Mouse (Mus musculus): Measurements from ENCODE around the gene Med22.
"Not testable (repeated sequence)": the region's sequence is repeated elsewhere in the genome, so short reads cannot be mapped to it uniquely, and the experiment has no call there.

The Med22 gene

DNA sequence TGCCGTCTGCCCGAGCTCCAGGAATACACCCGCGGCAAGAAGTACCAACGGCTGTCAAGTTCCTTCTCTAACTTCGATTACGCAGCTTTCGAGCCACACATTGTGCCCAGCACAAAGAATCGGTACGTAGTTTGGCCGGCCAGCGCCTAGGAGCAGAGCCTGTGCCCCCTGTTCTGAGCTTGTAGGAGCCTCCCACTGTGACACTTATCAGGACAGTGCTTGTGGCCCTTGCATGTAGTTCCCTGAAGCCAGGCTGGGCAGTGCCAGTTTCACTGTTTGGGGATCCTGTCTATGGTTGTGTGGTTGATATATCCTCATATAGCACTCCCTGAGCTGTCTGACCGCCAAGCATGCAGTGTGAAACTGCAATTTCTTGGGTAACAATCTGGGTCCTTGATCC is 6.3 kb upstream of the Med22 start:
- no peak for DNase-seq (ENCODE audit: low spot score in 2 of 2)

DNA sequence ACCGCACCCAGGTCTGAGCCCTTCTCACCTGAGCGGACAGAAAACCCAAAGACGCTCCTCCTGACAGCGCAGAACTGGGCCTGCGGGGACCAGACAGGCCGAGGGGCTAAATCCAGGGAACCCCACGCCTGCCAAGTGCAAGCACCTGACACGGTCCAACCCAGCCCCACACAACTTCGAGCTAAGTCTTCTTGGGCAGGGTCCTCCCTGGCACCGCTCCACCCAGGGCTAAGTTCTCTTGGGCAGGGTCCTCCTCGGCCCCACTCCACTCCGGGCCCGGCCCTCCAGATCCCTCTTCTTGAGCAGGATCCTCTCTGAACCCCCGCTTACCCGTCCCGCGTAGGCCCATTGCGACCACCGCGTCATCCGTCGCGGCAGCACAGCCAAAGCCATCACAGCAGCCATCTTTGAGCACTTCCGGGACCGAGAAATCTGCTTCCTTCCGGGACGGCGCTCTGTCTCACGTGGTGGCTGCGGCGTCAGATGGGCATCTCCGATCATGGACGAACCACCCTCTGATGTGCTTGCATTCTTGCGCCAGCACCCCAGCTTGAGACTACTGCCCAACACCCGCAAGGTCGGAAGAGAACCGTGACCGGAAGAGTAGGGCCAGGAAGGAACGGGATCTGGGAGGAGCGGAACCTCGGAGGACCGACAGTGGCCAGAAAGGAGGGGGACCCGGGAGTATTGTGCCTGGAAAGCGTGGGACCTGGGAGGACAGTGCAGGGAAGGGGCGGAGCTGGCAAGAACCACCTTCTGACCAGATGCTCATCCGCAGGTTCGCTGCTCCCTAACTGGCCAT is 5.7 kb upstream of the Med22 start, which contains the start of the genes Surf2 and Surf1:
Gene Surf2, plus strand, starts transcription at position 441 of the 802 bp plus-strand sequence.
Gene Surf1, minus strand, starts transcription at position 604 of the 802 bp plus-strand sequence.
- peak; percentile 88 to 89 for DNase-seq (ENCODE audit: low spot score in 2 of 2)

DNA sequence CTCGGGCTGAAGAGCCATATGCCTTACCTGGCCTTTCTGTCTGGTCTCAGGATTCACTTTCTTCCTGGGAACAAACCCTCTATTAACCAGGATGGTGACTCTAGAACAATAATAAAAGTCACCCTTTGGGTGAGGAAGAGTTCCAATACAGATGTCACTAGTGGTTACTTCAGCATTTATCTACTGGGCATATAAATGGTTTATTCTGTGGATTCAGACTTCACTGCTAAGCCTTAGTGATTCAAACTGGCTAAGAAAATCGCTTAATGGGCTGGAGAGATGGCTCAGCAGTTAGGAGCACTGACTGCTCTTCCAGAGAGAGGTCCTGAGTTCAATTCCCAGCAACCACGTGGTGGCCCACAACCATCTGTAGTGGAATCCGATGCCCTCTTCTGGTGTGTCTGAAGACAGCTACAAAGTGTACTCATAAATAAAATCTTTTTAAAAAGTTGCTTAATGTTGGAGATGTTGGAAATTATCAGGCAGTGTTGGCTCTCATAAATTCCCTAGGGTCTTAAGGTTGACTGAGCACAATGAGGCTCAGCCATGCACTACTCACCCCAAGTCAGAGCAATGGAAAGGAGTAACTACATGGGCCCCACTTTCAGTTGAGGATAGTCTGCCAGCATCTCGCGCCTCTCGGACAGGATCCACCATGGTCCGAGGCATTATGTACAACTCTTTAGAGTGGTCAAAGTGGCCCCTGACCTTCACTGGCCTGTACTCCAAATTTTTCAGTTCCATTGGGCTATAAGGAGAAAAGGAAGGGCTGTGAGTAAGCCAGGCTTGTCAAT is 3.9 kb upstream of the Med22 start:
- no peak for DNase-seq (ENCODE audit: low spot score in 2 of 2)

DNA sequence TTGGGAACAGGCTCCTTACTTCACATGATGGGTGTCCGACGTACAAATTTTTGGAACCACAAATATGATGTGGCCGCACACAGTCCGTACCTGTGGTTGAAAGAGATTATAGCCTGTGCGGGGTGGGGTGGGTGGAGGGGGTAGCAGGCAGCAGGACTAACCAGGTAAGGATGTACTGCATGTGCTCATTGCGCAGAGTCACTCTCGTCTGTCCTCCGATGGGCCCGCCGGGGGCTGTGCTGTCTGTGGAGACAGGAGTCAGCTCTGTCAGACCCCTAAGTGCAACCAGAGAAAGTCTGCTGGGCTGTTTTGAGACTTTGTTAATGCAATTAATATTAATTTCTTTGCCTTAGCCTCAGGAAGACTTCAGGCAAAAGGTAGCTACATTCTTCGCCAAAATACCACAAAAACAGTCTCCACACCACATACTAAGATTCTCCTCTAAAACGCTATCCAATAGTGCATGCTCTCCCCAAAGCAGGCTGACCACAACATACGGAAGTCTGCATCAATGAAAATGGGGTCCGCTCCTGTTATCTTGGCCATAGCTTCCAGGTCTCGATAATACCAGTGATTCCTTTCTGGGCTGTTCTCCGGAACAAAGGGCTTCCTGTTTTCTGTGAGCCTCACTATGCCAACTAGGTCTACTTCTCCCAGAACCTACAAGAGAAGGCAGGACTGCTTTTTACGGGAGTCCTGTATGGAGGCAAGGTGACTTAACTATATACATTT is 3.1 kb upstream of the Med22 start:
- no peak for DNase-seq (ENCODE audit: low spot score in 2 of 2)

DNA sequence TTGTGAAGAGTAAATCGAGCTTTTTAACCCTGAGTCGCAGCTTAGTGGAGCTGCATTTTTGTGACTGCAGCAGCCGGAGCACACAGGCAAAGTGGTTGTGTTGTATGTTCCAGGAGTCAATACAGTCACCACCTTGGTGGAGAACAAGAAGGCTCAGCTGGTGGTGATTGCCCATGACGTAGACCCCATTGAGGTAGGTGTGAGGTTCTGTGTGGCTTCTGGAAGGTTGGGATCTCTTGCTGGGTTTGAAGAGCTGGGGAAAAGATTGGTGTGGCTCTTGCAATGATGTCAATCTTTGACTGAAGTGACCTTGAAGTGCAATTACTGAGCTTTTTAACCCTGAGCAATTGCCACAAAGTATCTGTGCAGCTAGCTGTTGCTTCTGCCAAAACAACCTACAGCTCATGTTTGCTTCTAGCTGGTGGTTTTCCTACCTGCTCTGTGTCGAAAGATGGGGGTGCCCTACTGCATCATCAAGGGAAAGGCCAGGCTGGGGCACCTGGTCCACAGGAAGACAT is 1.8 kb upstream of the Med22 start:
- no peak for DNase-seq (ENCODE audit: low spot score in 2 of 2)

DNA sequence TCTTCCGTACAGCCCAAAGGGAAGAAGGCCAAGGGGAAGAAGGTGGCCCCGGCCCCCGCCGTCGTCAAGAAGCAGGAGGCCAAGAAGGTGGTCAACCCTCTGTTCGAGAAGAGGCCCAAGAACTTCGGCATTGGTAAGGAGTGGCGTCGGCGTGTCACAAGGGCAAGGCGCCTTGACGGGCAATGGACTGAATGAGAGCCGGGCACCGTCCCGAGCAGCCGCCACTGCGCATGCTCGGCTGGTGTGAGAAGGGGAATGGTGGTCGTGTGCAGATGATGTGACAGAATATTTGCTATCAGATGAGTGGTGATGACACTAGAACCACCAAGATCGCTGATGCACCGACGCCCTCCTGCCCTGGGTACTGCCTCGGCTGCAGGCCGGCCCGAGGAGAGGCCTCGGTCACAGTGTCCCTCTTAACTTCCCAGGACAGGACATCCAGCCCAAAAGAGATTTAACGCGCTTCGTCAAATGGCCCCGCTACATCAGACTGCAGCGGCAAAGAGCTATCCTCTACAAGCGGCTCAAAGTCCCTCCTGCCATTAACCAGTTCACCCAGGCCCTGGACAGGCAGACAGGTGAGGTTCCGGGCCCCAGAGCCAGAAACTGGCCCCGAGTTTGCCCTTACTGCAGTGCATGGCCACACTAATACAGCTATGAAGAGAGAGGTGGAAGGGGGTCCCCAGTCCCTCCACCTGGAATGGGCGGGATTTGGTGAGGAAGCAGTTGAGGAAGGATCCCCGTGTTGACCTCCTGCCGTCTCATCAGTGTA is 703 bp upstream of the Med22 start:
- DNase-seq (ENCODE audit: low spot score in 2 of 2), result peak in 1 of 2 experiments; percentile 67

DNA sequence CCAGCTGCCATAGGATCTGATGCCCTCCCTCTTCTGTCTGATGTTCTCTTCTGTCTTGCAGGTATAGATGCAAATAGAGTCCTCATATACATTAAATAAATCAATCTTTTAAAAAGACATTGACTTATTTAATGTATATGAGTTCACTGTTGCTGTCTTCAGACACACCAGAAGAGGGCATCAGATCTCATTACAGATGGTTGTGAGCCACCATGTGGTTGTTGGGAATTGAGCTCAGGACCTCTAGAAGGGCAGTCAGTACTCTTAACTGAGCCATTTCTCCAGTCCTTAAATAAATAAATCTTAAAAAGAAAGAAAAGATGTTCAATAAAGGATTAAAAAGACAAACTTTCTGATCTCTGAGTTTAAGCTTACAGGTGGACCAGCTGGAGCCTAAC is 1.1 kb downstream of the Med22 start:
- DNase-seq (ENCODE audit: low spot score in 2 of 2), result no peak

DNA sequence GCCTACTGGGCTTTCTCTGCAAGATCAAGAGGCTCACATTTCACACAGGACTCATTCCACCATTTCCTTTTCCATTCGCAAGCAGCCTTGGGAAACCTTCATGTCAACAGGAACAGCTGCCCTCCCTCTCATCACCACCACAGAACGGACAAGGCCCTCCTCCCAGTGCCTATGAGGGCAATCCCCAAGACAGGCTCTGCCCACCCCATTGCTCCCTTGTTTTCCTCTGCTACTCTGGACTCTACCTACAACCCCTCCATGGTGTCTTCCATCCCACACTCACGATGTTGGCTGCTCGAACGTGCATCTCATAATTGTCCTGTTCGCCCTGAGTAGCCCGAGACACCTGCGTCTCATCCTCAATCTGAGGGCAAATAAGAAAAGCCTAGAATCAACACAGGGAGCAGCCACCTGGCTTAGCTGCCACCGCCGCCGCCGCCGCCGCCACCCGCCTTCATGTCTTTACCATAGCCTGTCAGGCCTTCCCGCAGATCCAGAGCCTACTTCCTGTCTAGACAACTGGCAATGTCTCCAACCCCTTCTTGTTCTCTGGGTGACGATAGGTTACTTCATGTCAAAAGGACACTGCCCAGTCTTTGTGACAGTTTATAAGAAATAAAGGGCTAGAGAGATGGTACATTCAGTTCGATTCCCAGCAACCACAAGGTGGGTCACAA is 1.6 kb downstream of the Med22 start:
- no peak for DNase-seq (ENCODE audit: low spot score in 2 of 2)

DNA sequence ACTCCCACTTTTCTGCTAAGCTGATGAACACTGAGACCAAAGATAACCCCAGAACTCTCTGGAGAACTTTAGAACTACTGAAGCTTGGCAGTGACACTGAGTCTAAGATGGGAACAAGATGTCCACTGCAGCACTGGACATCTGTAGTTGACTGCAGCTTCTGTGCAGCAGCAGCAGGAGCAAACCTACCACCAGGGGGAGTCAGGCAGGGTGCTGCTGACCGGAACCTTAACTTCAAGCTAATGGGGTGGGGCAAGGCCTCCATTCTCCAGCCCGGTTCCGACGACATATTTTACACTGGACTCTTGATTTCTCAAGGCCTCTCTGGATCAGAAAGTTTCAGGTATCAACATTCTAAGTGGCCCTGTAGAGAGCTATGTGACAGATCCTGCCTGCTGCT is 3.4 kb downstream of the Med22 start:
- DNase-seq (ENCODE audit: low spot score in 2 of 2), result no peak

DNA sequence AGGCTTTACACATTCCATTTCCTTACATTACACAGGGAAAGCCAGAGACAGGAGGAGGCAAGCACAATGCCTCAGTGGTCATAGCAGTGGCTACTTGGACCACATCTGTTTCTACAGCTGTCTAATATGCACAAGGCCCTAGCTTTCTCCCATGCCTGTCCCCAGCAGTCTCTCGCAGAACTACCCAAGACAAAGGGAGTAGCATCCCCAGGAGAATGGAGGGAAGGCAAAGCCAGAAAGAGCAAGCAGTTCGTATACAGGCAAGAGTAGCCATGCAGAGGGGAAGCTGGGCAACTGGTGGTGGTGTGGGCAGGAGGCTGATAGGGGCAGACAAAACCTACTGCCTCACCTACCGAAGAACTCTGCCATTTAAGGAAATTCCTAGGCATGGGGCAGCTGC is 4.0 kb downstream of the Med22 start:
- no peak for DNase-seq (ENCODE audit: low spot score in 2 of 2)

DNA sequence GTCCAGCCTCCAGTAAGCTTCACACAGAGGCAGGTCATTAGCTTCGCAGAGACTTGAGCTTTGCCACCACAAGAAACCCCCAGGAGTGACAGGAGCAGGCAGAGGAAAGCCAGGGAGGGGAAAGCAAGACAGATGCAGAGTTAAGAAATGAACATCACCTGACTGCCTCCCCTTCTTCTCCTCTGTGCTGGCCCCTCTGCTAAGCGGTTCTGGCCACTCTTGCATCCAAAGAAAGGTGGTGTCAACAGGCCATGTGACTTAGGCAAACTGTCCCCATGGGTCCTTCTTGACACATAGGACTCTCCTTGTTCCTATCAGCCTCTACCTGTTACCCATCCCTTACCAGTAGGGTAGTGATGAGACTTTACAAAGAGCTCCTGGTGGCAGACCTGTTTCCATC is 4.5 kb downstream of the Med22 start:
- no peak for DNase-seq (ENCODE audit: low spot score in 2 of 2)

DNA sequence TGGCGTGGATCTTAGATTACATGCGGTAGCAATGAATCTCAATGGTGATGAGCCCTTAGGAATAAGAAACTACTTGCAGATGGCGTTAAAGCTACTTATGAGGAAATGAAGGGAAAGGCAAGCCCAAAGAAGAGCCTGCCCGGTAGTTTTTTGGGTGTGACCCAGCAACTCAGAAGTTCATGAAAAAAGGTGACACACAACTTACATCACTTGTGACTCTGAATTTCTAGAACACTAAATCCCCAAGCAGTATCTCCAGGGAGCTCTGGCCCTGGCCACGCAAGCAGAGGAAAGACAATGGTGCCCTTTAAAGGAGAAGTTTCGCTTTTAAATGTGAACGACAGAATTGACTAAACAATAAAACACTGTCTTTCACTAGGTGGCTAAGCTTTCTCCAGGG is 7.2 kb downstream of the Med22 start:
- no peak for DNase-seq (ENCODE audit: low spot score in 2 of 2)

DNA sequence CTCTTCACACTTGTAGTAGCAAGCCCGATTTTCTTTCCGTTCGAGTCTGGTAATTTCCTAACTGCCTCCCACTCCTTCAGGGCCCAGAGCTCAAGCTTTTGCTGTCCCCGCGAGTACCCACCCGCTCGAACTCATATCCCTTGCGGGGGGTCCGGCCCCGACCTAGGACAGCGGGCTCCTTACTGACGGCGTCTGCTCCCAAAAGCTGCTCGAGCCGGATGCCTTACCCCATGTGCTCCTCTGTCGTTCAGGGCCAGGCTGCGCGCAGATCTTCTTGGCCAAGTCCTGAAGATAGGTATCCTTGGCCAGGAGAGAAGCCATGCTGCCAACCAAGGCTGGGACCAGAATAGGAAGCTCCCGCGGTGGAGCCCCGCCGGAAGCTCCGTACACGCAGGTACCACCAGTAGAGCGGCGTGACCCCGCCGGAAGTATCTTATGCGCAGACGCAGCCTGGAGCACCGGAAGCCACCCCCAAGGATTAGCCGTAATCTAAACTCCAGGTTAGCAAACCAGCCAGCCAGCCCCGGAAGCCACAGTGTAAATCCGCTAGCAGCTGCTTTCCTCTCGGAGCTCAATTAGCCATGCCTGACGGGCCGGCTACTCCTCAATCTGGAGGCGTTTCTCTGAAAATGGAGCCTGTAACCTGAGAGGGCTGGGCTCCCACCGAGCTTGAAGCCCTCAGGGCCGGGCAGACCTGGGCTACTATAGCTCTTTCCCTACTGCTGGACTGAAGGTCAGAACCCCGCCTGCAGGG is 7.8 kb downstream of the Med22 start, which contains the start of gene Surf6:
Gene Surf6, minus strand, starts transcription at position 413 of the 754 bp plus-strand sequence.
- DNase-seq (ENCODE audit: low spot score in 2 of 2), result peak; percentile 97 to 98

DNA sequence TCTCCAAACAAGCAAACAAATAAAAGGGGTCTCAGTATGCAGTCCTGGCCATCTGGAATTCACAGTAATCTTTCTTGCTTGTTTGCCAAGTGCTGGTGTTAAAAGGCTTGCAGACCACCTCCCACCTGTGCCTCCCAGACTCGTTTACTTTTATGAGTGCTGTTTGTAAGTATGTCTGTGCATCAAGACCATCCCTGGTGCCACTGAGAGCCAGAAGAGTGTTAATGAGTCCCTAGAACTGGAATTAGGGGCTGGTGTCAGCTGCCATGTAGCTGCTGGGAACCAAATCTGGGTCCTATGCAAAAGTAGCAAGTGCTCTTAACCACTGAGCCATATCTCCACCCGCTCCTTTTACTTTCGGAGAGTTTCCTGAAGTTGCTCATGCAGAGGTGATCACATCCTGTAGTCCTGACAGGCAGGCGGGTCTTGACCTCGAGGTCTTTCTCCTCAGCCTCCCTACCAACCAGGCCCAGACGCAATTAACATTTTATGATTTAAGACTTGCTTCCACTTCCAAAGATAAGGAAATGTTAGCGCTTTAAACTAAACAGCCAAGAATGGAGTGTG is 8.6 kb downstream of the Med22 start:
- DNase-seq (ENCODE audit: low spot score in 2 of 2), result no peak

DNA sequence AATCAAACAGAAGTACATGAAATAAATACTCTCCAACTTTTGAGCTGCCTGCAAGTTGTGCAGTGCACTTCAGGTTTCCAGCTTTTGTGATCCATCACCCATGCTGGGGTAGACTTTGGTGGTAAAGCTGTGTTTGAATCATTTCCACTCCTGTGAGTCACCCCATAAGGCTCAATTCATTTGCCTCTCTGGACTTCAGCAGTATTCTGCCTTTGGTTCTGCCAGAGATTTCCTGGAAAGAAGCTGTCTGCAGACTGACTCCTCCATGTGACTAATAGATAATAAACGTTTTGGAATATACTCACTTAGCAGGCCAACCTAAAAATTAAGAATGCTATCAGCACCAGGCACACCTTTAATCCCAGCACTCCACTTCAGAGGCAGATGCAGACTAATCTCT is 9.7 kb downstream of the Med22 start:
- no peak for DNase-seq (ENCODE audit: low spot score in 2 of 2)

DNA sequence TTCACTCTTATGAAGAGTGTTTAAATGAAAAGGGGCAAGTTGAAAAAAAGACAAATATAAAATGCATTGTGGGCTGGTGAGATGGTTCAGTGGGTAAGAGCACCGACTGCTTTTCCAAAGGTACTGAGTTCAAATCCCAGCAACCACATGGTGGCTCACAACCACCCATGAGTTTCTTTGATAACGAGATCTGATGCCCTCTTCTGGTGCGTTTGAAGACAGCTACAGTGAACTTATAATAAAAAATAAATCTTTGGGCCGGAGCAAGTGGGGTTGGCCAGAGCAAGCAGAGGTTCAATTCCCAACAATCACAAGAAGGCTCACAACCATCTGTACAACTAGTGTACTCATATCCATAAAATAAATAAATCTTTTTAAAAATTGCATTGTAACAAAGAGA is 14.6 kb downstream of the Med22 start:
- no peak for DNase-seq (ENCODE audit: low spot score in 2 of 2)

DNA sequence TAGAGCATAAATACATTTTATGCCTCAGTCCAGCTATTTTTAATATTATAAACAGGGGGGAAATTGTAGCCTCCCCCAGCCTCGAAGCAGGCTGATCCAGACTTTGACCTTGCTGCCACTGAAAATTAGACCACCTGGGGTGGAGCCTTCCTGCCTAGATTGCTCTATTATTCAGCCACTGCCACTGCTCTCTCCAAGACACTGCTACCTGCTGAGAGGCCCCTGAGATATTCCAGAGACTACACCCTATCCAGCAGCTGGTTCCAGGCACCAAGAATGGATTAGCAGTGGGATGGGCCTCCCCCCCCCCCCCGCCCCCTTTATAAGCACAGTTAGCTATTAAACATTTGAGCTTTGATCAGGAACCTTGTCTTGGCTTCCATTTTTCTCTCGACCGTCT is 24.3 kb downstream of the Med22 start:
- not testable (repeated sequence) for DNase-seq (ENCODE audit: low spot score in 2 of 2)

DNA sequence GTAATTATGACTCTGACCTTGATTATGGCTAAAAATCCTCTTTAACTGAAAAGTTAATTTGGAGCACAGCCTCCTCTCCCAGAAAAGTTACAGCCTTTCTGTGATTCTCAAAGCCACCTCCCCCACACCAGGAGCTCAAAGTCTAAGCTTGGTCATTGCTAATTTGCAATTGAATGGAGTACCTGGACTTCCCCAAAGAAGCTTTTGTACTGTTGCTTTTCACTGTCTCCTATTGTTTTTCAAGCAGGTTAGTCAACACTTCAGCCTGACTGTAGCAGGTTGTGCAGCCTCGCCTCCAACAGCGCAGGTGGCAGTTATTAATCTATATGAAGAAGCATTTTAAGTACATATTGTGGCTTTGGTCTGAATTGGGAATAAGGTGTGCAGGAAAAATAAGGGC is 24.9 kb downstream of the Med22 start:
- DNase-seq (ENCODE audit: low spot score in 2 of 2), result not testable (repeated sequence)

DNA sequence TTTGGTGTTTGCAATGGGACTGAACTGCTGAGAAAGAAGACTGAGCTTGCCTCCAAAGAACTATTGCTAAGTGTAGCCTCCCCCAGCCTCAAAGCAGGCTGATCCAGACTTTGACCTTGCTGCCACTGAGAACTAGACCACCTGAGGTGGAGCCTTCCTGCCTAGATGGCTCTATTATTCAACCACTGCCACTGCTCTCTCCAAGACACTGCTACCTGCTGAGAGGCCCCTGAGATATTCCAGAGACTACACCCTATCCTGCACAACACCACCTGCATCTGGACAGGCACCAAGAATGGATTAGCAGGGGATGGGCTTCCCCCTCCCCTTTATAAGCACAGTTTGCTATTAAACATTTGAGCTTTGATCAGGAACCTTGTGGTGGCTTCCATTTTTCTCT is 31.9 kb downstream of the Med22 start:
- no peak for DNase-seq (ENCODE audit: low spot score in 2 of 2)

DNA sequence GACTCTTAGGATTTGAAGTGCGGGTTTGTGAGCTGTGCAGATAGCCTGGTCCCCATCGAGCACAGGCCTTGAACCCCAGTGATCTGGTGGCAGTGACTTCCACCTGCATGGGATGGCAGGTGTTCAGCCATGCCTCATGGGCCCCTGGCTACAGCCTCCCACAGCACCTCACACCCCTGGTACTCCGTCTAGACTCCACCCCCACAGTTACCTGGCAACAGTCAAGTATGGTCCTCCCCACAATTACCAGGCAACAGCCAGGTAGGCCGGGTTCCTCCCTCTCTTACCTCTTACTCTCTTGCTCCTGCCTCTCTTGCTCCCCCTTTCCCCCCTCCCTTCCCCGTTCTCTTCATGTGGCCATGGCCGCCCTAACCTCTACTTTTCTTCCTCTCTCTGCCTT is 39.8 kb downstream of the Med22 start:
- no peak for DNase-seq (ENCODE audit: low spot score in 2 of 2)

All from right cerebral cortex, adult 2 months (tissue).